Mouse (Mus musculus): ENCODE results near the gene Tmem202.

Gene Tmem202

GRCm38 (mm10) chr9:59533422-59533821 is 6.2 kb downstream of the Tmem202 start:
- in situ Hi-C loops (cut with MseI, MboI), result no loop called here

GRCm38 (mm10) chr9:59531645-59532044 is 8.0 kb downstream of the Tmem202 start:
- in situ Hi-C loops (cut with MseI, MboI), result no loop called here

GRCm38 (mm10) chr9:59528274-59528673 is 11.4 kb downstream of the Tmem202 start:
- in situ Hi-C loops (cut with MseI, MboI), result no loop called here

- in situ Hi-C loops (cut with MseI, MboI), result no loop called here
Measured at GRCm38 (mm10) chr9:59527580-59527979, 12.1 kb downstream of the Tmem202 start.

- in situ Hi-C loops (cut with MseI, MboI), result no loop called here
Measured at GRCm38 (mm10) chr9:59526727-59527126, 12.9 kb downstream of the Tmem202 start.

GRCm38 (mm10) chr9:59522906-59523305 is 16.7 kb downstream of the Tmem202 start:
- in situ Hi-C loops (cut with MseI, MboI), result no loop called here

GRCm38 (mm10) chr9:59519396-59519795 is 20.3 kb downstream of the Tmem202 start:
- in situ Hi-C loops (cut with MseI, MboI), result no loop called here

GRCm38 (mm10) chr9:59518976-59519375 is 20.7 kb downstream of the Tmem202 start:
- in situ Hi-C loops (cut with MseI, MboI), result no loop called here

GRCm38 (mm10) chr9:59517127-59517526 is 22.5 kb downstream of the Tmem202 start:
- in situ Hi-C loops (cut with MseI, MboI), result no loop called here

- in situ Hi-C loops (cut with MseI, MboI), result no loop called here
Measured at GRCm38 (mm10) chr9:59515069-59515468, 24.6 kb downstream of the Tmem202 start.

- in situ Hi-C loops (cut with MseI, MboI), result no loop called here
Measured at GRCm38 (mm10) chr9:59512381-59512780, 27.3 kb downstream of the Tmem202 start.

- in situ Hi-C loops (cut with MseI, MboI), result no loop called here
Measured at GRCm38 (mm10) chr9:59508146-59508545, 31.5 kb downstream of the Tmem202 start.

GRCm38 (mm10) chr9:59487331-59487730 is 52.3 kb downstream of the Tmem202 start:
- in situ Hi-C loops (cut with MseI, MboI), result no loop called here

GRCm38 (mm10) chr9:59486549-59487065 is 53.0 kb downstream of the Tmem202 start, which contains the start of gene Arih1:
Gene Arih1, minus strand, starts transcription at chr9:59486618.
- in situ Hi-C loops (cut with MseI, MboI), result no loop called here

- in situ Hi-C loops (cut with MseI, MboI), result no loop called here
Measured at GRCm38 (mm10) chr9:59486076-59486518, 53.5 kb downstream of the Tmem202 start.

- in situ Hi-C loops (cut with MseI, MboI), result no loop called here
Measured at GRCm38 (mm10) chr9:59485511-59486075, 54.1 kb downstream of the Tmem202 start.

GRCm38 (mm10) chr9:59484760-59485159 is 54.9 kb downstream of the Tmem202 start:
- in situ Hi-C loops (cut with MseI, MboI), result no loop called here

GRCm38 (mm10) chr9:59482419-59482818 is 57.2 kb downstream of the Tmem202 start:
- in situ Hi-C loops (cut with MseI, MboI), result no loop called here

GRCm38 (mm10) chr9:59476617-59477016 is 63.0 kb downstream of the Tmem202 start:
- in situ Hi-C loops (cut with MseI, MboI), result no loop called here

GRCm38 (mm10) chr9:59474838-59475237 is 64.8 kb downstream of the Tmem202 start:
- in situ Hi-C loops (cut with MseI, MboI), result no loop called here

- in situ Hi-C loops (cut with MseI, MboI), result no loop called here
Measured at GRCm38 (mm10) chr9:59473171-59473570, 66.5 kb downstream of the Tmem202 start.

- in situ Hi-C loops (cut with MseI, MboI), result no loop called here
Measured at GRCm38 (mm10) chr9:59469446-59469845, 70.2 kb downstream of the Tmem202 start.

All from mouse trophoblast stem cell (cell line).